Mouse (Mus musculus): ENCODE data around the gene Sept8. TPM values are rescaled to one million over a fixed set of nuclear protein-coding genes. Genes with fewer than 3 reads are reported as not detected.

Gene Sept8
- polyA plus RNA-seq, 1 experiment from 2014 or later, result 18.8 TPM

- Histone ChIP-seq H3K27me3 (no peaks in the 10 kb centered on the region), H3K9me3 (replicated peaks) (no peaks in the 10 kb centered on the region), H3K4me1 (replicated peaks) (peaks cover 58% of the 10 kb centered on the region), H3K9ac (peak overlapping the region; percentile 81), H3K36me3 (no peaks in the 10 kb centered on the region), H3K4me2 (peak overlapping the region; percentile 74), H3K27ac (peak overlapping the region; percentile 82), H3K4me3 (peak overlapping the region; percentile 86)
- peak; percentile 65 for ATAC-seq (replicated peaks; ENCODE audit: insufficient number of reproducible peaks, insufficient read depth, low FRiP score, low read depth)
- 1% methylated on average over 24 of the region's 24 CpGs for WGBS
Measured at GRCm38 (mm10) chr11:53520122-53520978, 1.3 kb downstream of the Sept8 start.

DNA sequence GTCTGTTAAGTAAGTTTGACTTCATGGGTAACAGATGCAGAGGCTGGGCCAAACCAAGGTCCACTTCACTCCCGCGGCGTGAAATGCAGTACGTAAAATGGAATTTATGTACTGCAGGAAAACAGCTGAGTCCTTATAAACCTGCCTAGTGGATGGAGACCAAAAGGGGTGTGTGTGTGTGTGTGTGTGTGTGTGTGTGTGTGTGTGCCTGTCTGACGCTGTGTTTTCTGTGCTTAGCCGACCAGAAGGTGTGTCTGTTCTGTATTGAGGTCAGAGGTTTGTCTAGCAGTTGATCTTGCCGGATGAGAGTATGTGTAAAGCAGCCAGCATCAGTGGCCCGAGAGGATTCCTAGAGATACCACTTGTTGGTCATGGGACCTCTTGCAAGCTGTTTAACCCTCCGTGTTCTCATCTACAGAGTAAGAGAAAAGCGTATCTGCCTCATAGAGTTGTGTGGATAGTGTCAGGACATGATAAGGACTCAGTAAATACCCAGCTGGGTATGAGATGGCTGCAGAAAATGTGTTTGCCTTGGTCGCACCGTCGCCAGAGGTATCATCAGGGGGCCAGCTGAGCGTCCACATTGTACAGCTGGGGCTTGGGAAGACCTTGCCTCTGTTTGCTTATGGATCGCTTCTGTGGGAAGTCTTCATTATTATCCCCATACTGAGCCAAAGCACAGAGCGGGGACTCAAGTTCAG lies 2.2 kb downstream of the Sept8 start:
- Histone ChIP-seq H3K27ac (peak overlapping the region; percentile 82), H3K4me3 (peak overlapping the region; percentile 86), H3K27me3 (no peaks in the 10 kb centered on the region), H3K9ac (peak overlapping the region; percentile 26; the same call in 1 of the 2 replicates), H3K36me3 (no peaks in the 10 kb centered on the region), H3K9me3 (replicated peaks) (no peaks in the 10 kb centered on the region), H3K4me1 (replicated peaks) (peaks cover 67% of the 10 kb centered on the region), H3K4me2 (peak overlapping the region; percentile 74)
- no peak for ATAC-seq (replicated peaks; ENCODE audit: insufficient number of reproducible peaks, insufficient read depth, low FRiP score, low read depth)
- WGBS, result 27% methylated on average over 16 of the region's 16 CpGs

GRCm38 (mm10) chr11:53521821-53522131 lies 2.7 kb downstream of the Sept8 start:
- Histone ChIP-seq H3K4me3 (peak overlapping the region; percentile 86), H3K4me2 (peak overlapping the region; percentile 74), H3K9ac (no peak overlapping the region), H3K27ac (peak overlapping the region; percentile 82; the same call in 1 of the 2 replicates), H3K36me3 (no peaks in the 10 kb centered on the region), H3K27me3 (no peaks in the 10 kb centered on the region), H3K9me3 (replicated peaks) (no peaks in the 10 kb centered on the region), H3K4me1 (replicated peaks) (peaks cover 71% of the 10 kb centered on the region)
- ATAC-seq (replicated peaks; ENCODE audit: insufficient number of reproducible peaks, insufficient read depth, low FRiP score, low read depth), result no peak
- 59% methylated on average over 7 of the region's 7 CpGs for WGBS

DNA sequence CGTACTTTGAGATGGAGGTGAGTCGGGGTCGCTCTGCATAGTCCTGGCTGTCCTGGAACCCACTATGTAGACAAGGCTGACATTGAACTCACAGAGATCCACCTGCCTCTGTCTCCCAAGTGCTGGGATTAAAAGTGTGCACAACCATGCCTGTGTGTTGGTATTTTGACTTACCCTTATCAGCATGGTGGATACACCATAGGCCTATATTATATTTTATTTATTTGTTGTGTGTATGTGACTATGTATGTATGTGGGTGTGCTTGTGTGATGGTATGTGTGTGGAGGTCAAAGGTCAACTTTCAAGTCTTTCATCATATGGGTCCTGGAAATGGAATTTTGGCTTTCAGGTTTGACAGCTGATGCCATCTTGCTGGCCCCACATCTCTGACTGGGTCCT lies 3.3 kb downstream of the Sept8 start:
- H3K9ac ChIP-seq, result no peak overlapping the region
- ATAC-seq (replicated peaks; ENCODE audit: insufficient number of reproducible peaks, insufficient read depth, low FRiP score, low read depth), result no peak
- H3K27me3 ChIP-seq, result no peaks in the 10 kb centered on the region
- H3K9me3 ChIP-seq (replicated peaks), result no peaks in the 10 kb centered on the region
- H3K4me1 ChIP-seq (replicated peaks), result peaks cover 71% of the 10 kb centered on the region
- no peak overlapping the region for H3K4me3 ChIP-seq
- H3K36me3 ChIP-seq, result no peaks in the 10 kb centered on the region
- WGBS, result 93% methylated on average over 3 of the region's 3 CpGs
- H3K27ac ChIP-seq, result no peak overlapping the region
- H3K4me2 ChIP-seq, result no peak overlapping the region

DNA sequence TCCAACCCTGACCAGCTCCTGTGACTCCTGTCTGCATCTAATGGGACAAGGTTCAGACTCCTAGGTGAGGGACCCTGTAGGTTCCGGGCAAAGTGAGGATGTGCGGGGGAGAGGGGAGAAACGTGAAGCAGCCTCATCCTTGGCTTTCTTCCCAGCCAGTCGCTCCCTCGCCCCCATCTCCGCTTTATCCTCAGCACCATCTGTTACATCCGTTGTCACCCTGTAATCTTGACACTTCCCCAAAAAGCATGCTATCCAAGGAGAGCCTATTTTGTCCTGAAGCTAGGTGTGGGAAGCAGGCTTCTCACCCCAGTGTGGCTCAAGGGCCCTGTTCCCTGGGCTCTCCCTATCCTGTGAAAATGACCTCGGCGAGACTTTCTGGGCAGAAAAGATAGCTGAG lies 3.9 kb downstream of the Sept8 start:
- Histone ChIP-seq H3K36me3 (no peaks in the 10 kb centered on the region), H3K9me3 (replicated peaks) (no peaks in the 10 kb centered on the region), H3K4me2 (no peak overlapping the region), H3K4me1 (replicated peaks) (peaks cover 75% of the 10 kb centered on the region), H3K4me3 (no peak overlapping the region), H3K27me3 (no peaks in the 10 kb centered on the region), H3K27ac (no peak overlapping the region), H3K9ac (no peak overlapping the region)
- ATAC-seq (replicated peaks; ENCODE audit: insufficient number of reproducible peaks, insufficient read depth, low FRiP score, low read depth), result no peak
- 42% methylated on average over 9 of the region's 9 CpGs for WGBS

- H3K9me3 ChIP-seq (replicated peaks), result no peaks in the 10 kb centered on the region
- no peak overlapping the region for H3K27ac ChIP-seq
- H3K27me3 ChIP-seq, result no peaks in the 10 kb centered on the region
- no peaks in the 10 kb centered on the region for H3K36me3 ChIP-seq
- H3K4me3 ChIP-seq, result no peak overlapping the region
- no peak overlapping the region for H3K9ac ChIP-seq
- 86% methylated on average over 14 of the region's 14 CpGs for WGBS
- H3K4me2 ChIP-seq, result no peak overlapping the region
- H3K4me1 ChIP-seq (replicated peaks), result peaks cover 83% of the 10 kb centered on the region
- no peak for ATAC-seq (replicated peaks; ENCODE audit: insufficient number of reproducible peaks, insufficient read depth, low FRiP score, low read depth)
Measured at GRCm38 (mm10) chr11:53523545-53524405, 4.7 kb downstream of the Sept8 start.

DNA sequence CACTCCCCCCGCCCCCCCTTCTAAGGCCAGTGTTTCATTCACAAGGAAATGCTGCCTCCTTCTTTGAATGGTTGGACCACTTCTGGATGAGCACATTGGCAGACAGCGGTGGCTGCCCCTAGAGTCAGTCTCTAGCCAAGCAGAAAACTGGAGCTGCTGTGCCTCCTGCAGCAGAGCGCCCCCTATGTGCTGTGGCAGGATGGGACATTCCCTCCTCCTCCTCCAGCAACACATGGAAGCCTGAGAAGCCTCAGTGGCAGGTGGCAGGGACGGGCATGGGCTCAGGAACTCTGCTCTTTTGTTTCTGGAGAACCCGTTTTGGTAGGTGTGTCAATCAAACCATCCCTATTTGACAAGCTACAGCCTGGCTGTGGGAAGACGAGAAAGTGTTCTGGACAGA lies 5.8 kb downstream of the Sept8 start:
- Histone ChIP-seq H3K36me3 (no peaks in the 10 kb centered on the region), H3K4me2 (no peak overlapping the region), H3K9me3 (replicated peaks) (no peaks in the 10 kb centered on the region), H3K27me3 (no peaks in the 10 kb centered on the region), H3K4me1 (replicated peaks) (peaks cover 86% of the 10 kb centered on the region), H3K27ac (peak overlapping the region; percentile 74), H3K9ac (no peak overlapping the region), H3K4me3 (no peak overlapping the region)
- no peak for ATAC-seq (replicated peaks; ENCODE audit: insufficient number of reproducible peaks, insufficient read depth, low FRiP score, low read depth)
- WGBS, result 72% methylated on average over 6 of the region's 6 CpGs

DNA sequence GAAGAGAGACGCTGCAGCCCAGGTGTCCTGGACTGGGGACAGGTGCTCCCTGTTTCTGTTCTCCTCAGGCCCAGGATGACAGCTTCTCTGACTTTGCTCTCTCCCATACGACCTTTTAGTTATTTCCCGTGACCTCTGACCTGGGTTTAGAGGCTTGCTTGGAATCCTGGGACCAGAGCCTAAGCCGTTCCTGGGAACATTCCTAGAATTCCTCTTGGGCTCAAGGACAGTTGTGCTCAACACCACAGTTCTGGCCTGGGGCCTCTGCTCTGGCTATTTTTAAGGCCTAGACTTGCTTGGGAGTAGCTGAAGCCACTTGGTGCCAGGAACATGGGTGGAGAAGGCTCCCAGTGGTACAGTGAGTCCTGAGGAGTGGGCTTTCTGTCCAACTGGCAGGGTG lies 6.4 kb downstream of the Sept8 start:
- H3K36me3 ChIP-seq, result no peaks in the 10 kb centered on the region
- H3K9me3 ChIP-seq (replicated peaks), result no peaks in the 10 kb centered on the region
- WGBS, result 31% methylated on average over 4 of the region's 4 CpGs
- peak overlapping the region; percentile 1; the same call in 1 of the 2 replicates for H3K4me2 ChIP-seq
- no peaks in the 10 kb centered on the region for H3K27me3 ChIP-seq
- 0 out of 2 replicates have a peak overlapping the region, but pooled peaks have one; percentile 0 for H3K9ac ChIP-seq
- H3K4me3 ChIP-seq, result no peak overlapping the region
- ATAC-seq (replicated peaks; ENCODE audit: insufficient number of reproducible peaks, insufficient read depth, low FRiP score, low read depth), result no peak; the same call in 1 of the 2 replicates
- peak overlapping the region; percentile 74 for H3K27ac ChIP-seq
- H3K4me1 ChIP-seq (replicated peaks), result peaks cover 85% of the 10 kb centered on the region

DNA sequence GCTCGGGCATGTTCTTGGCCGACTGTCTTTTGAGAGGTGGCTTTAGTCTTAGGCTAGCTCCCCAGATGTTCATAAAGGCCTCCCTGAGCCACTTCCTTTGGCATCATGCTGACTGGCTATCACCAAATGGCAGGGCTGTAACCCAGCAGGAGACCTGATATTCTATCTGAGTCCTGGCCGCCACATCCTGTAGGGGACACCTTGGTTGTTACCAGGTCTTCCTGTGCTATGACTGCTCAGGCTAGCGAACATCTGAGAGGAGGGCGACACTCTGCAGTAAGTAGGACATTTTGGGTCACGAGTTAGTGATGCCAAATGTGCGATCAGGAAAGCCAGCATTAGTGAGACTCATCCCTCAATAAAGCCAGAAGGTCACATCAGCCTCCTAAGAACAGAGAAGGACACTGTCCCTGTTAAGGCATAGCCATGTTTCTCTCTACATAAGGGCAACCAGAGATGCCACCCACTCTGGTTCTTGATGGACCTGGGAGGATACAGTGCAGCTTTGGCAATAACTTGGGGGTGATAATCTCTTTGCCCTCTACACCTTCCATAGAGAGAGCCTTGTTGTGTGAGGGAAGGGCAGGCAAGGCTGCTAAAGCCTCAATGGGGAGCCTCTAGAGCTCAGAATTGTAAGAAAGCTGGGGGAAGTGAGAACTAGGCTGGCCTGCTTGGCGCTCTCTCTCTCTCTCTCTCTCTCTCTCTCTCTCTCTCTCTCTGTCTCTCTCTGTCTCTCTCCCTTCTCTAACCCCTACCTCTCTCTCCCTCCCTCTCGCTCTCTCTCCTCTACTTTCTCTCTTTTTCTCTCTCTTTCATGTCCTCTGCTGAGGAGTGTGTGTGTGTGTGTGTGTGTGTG lies 9.6 kb downstream of the Sept8 start:
- Histone ChIP-seq H3K36me3 (peaks cover 10% of the 10 kb centered on the region; the same call in 1 of the 2 replicates), H3K27ac (peak overlapping the region; percentile 60), H3K4me2 (peak overlapping the region; percentile 39; the same call in 1 of the 2 replicates), H3K9ac (no peak overlapping the region), H3K4me3 (no peak overlapping the region), H3K27me3 (no peaks in the 10 kb centered on the region), H3K9me3 (replicated peaks) (no peaks in the 10 kb centered on the region), H3K4me1 (replicated peaks) (peaks cover 54% of the 10 kb centered on the region)
- WGBS, result 58% methylated on average over 8 of the region's 9 CpGs
- no peak for ATAC-seq (replicated peaks; ENCODE audit: insufficient number of reproducible peaks, insufficient read depth, low FRiP score, low read depth)

GRCm38 (mm10) chr11:53529253-53529557 lies 10.1 kb downstream of the Sept8 start:
- H3K4me2 ChIP-seq, result peak overlapping the region; percentile 39
- no peak overlapping the region for H3K9ac ChIP-seq
- H3K4me1 ChIP-seq (replicated peaks), result peaks cover 51% of the 10 kb centered on the region

More at GRCm38 (mm10) chr11:53529253-53529557, 10.1 kb downstream of the Sept8 start:
- no peaks in the 10 kb centered on the region for H3K27me3 ChIP-seq
- peaks cover 15% of the 10 kb centered on the region for H3K36me3 ChIP-seq
- WGBS, result 32% methylated on average over 6 of the region's 6 CpGs
- 0 out of 2 replicates have a peak, but pooled peaks have one; percentile 36 for ATAC-seq (replicated peaks; ENCODE audit: insufficient number of reproducible peaks, insufficient read depth, low FRiP score, low read depth)
- peak overlapping the region; percentile 47; the same call in 1 of the 2 replicates for H3K27ac ChIP-seq
- H3K9me3 ChIP-seq (replicated peaks), result no peaks in the 10 kb centered on the region
- H3K4me3 ChIP-seq, result no peak overlapping the region

All from heart, embryonic 15.5 days (tissue).